Mouse (Mus musculus) liver, embryonic 14.5 days (tissue): ENCODE results near the gene Ncoa7.

Experiments used
- CTCF ChIP-seq: IDR thresholded peaks from 2 replicates; pipeline ENCODE4 v1.5.1; 2016; ENCODE audit warnings: antibody characterized with exemption, low read depth, control low read depth
- EP300 ChIP-seq: IDR thresholded peaks from 2 replicates; pipeline ENCODE4 v1.6.1; 2016; ENCODE audit warnings: antibody characterized with exemption, low read depth

DNA sequence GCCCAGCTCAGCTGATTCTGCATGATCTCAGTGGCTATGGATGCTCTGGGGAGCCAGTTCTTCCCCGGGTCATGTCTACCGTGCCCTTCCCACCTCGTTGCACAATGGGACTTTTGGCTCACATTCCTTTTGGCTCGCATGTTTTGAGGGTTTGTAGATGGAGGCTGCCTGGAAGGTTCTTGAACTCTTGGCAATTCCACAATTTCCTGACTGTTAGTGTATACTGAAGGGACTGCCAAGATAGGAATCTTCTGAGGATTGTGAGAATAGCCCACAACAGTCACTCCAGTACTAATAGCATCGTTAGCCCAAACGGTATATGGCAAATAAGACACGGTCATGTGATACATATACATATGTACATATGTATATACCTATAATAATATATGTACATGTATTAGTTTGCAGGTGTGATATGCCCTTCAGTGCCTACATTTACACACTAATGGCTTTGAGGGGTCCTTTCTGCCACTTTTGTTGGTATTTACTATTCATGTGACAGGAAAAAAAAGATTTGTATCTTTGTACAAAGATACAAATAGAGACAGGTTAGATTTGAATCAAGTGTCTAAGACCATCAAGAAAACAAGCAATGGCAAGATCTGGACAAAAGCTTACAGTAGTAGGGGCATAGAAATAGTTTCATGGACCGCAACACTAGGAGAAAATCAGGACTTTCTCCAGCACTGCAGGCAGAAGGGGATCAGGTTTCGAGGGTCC, 7.3 kb upstream of the Ncoa7 start:
- TF ChIP-seq CTCF (no peak), EP300 (no peak)
